Mouse (Mus musculus) right cerebral cortex, postnatal 25 days (tissue): ENCODE results near the gene Snx13.

Experiments
- DNase-seq: peaks from one replicate; pipeline ENCODE4 v3.0.0; 2022

The Snx13 gene

DNA sequence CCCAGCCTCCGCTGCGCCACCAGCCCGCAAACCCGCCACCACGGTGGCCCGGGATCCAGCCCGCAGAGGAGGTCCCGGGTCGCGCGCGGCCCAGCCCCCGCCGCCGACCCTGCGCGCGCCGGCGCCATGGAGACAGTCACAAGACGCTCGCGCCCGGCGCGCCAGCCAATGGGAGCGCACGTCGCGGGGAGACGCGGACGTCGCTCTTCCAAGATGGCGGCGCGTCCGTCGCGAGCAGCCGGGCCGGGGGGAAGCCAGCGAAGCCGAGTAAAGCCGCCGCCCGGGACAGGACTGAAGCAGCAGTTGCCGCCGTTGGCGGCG, at the start of gene Snx13:
Gene Snx13, plus strand, starts transcription at position 188 of the 321 bp plus-strand sequence.
- peak; percentile 91 for DNase-seq

DNA sequence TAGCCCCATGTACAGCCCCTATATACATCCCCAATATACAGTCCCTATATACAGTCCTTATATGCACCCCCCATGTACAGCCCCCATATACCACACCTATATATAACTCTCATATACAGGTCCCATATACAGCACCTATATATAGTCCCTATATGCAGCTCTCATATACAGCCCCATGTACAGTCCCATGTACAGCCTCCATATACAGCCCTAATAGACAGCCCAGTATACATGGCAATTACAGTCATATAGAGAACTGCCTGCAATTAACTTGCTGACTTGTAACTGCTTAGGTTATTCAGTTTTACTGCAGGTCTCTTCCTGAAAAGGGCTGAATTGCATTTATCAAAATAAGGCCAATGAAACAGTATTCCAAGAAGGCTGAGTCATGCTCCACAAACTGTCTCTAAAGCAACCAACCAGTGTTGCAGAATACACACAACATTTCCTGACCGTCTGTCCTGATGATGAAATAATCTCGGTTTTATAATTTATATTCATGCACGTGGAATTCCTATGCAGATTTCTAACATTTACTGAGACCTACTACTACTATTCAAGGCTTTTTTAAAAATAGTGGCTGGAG, 49.3 kb upstream of the Snx13 start:
- DNase-seq = no peak

DNA sequence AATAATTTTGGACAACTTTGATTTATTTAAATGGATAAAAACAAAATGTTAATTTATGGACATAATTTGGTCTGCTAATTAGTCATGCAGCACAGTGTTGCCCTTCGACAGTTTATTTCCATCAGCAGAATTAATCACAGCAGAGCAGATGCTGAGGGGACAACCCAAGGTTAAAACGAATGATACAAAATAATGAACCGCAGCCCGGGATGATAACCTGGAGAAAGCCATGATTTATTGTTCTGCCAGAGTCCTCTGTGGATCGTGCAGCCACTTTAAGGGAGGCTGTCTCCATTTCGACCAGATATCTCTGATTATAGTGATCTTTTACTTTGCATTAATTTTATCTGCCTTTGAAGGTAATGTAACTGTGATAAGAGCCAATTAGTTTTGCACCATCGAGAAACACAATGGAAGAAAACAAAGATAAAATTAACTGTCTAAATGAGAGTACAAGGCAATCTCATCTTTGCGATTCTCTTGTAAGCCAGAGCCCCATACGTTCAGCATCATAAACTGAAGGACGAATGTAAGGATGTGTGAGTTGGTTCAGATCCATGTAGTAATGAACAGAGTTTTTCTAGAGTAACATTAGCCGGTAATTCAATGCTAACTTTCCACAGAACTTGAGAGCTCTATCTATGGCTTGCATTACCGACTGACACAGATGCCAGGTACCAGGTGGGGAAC, 48.1 kb upstream of the Snx13 start:
- DNase-seq = no peak

DNA sequence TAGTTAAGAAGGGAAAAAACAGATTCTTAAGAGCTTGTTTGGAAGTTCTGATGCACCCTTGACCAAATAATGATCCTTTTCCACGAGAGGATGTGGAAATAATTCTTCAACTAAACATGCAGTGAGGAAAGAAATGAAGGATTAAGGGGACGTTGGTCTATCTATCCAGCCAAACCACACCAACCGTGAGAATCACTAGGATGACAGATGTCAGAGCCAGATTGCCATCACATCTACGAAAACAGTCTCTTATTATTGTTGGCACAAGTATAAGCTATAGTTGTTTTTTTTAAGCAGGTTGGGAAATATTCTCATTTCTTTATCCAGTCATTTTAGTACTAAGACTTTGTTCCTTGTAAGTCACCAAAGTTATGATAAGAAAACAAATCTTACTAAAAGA, 46.7 kb upstream of the Snx13 start:
- no peak for DNase-seq

DNA sequence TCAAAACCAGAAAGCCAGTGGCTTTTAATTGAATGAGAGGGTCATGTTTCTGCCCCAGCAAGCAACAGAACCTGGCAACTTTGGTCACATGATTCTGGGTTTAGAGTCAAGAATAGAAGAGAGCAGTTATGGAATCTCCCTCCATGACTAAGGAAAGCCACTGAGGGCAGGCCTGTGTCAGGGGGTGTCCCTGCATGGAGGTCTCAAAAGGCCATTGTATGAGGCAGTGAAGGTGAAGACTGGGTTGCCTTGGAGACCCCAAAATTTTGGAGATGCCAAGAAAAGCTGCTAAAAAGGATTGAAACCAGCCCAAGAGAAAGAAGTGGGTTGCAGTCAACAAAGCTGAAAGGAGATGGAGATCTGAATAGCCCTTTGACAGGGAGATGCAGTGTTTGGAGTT, 41.2 kb upstream of the Snx13 start:
- no peak for DNase-seq

DNA sequence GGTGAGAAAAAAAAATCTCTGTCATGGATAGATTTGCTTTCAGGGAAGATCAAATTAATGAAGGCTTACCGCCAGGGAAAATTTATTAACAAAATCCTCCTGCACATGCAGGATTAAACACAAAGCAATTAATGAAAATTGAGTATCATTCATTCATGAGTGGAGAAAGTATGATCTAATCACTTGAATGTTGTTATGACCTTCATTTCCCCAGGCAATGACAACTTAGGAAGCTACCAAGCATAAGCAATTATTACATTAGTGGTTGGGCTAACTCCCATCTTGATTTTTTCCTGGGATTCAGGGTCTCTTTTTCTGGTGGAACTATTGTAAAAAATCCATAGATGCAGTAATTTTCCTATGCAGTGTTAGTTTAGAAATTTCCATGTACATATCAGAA, 39.1 kb upstream of the Snx13 start:
- DNase-seq = no peak

DNA sequence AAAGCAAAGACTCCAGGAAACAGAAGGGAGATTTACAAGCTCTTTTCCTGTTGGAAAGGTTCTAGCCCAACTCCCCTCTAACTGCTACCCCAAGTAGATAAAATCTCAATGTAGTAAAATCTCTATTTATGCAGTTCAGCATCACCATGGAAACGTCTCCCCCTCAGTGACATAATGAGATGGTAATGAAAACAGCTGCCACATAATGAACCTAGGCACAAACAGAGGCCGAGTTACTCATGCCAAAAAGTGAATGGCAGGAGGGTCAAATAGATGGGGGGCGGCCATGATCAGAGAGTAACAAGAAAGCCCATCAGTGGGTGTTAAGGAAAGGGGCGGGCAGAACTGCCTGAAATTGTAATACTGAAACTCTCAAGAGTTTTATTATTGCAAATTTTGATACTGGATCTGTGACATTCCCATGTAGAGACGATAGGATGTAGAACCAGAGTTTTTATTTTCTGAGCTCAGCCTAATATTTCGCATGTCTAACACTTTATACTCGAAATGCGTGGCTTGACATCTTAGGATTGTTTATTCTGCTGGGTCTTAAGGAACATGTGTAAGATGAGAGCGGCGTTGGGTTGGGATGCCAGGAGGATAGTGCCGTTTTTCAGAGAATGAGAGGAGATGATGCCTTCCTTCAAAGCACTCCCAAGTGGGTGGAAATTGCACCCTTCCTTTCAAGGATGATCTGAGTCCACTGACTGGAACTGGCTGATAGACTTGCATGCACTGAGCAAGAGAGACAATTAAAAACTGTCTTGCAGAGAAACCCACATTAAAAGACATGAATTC, 38.4 kb upstream of the Snx13 start:
- peak; percentile 10 for DNase-seq

DNA sequence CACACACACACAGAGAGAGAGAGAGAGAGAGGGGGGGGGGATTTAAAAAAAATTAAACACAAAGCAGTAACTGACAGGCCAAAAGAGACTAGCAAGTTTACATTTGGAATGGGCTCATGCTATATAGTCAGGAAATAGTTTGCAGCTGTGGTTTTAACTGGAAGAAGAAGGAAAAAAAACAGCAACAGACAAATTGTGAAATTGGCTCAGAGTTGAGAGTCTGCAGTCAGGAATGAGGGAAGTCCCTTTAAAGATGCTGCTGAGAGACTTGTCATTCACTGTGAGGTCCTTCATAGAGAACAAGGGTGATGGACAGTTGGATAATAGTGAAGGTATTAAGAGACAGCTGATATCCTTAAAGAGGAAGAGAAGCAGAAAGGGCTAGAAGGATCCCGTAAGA, 35.5 kb upstream of the Snx13 start:
- no peak for DNase-seq

DNA sequence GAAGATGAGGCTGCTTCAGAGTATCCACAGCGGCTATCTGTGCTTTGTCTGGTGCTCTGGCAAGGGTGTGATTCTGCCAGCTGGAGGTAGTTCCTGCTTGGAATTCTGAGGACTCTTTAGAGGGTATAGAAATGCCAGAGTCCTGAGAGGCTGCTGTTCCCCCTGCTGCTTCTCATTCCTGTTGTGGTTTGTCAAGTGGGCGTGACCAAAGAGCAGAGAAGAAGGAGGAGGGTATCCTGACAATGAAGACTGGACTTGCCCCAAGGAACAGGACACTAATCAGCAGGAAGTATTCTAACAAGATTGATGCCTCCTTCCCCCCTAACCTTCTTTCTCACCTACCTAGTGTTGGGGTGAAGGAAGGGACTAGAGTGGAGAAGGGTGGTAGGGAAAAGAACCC, 33.0 kb upstream of the Snx13 start:
- DNase-seq = no peak

DNA sequence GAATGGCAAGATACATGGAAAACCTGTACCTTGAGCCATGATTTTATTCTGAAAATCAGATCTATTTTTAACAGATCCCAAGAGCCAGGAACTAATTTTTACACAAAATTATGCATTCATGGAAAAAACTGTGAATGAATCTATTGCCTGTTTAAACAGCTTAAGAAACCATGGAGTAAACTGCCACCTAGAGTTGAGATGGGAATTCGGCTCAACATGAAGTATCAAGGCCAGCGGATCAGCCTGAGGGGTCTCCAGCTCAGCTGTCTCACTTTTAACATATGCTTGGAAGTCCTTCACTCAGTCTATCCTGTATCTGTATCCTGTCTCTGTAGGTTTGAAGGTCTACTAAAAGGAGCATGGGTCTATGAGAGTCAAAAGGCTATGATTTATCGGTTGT, 30.9 kb upstream of the Snx13 start:
- no peak for DNase-seq

DNA sequence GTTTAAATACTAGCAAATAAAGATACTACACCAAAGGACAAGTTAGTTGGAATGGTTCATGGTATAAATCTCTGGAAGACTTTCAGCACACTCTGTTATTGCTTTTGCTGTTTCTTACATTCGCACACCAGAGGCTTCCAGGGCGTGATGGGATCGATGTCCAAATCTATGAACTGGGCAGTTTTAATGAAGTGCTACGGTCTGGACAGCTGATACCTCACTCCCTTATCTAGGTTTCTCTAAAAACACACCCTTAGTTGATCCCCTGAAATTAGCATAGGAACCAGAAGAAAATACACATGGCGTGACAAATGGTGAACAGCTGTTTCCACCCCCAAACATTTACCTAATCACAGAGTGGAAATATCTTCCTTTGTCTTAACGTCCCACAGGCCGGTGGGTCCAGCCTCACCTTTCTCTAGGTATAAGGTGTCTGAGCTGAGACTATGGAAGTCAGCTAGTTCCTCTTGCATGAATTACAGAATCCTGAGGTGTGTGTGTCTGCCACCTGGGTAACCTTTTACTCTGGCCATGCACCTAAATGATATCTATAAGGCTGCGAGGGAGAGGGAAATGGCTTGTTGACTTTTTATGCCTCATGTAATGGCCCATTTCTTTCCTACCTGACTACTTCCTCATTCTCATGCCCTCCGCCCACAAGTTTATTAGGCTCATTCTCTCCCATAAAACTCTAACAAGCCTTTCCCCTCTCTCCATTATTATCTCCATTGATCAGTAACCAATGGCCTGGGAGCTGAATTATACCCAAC, 30.3 kb upstream of the Snx13 start:
- DNase-seq = no peak

DNA sequence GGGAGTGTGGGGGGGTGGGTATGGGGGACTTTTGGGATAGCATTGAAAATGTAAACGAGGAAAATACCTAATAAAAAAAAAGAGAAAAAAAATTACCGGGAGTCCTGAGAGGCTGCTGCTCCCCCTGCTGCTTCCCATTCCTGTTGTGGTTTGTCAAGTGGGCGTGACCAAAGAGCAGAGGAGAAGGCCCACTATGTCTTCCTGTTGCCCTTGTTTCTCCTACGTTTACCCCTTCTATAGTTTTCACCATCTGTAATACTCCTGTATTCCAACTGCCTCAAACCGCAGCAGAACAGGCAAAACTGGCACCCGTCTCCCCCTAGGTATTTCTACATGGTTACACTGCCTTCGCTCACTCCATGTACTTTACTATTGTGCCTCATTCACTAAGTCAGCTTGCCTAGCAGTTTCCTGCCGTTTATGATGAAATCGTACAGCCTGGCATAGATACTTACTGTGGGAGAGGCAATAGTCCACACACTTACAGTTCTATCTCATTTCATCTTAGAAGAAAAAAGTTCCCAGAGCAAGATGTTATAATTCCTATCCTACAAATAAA, 28.2 kb upstream of the Snx13 start:
- no peak for DNase-seq

DNA sequence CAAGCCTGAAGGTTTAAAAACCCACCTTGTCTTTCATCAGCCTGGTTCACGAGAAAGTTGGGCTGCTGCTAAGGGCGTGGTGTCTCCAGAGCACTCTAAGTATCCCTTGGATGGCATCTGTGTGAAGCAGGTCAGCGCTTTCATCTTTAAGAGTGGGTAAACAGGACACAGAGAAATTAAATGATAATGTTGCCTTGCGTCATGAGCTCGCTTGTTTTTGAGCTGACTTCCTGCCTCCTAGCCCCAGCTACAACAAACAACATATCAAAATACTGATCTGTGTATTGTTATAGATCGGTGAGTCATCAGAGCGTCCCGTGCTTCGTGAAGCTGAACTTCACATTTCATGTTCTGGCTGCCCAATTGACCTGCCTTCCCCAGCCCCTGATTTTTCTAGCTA, 25.7 kb upstream of the Snx13 start:
- DNase-seq = no peak

DNA sequence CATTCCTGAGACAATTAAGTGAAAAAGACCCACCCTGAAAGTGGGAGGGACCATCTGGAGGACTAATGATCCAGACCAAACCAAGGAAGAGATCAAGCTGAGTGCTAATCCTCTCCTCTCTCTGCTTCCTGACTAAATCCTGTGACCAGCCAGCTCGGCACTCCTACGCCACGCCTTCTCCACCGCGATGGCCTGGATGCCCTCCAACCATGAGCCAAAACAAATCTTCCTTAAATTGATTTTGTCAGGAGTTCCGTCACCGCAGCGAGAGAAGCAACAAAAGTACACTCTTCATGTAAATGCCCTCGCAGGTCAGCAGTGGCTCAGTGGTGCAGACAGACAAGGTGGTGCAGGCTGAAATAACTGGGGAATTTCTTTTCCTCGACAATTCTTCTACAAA, 24.9 kb upstream of the Snx13 start:
- DNase-seq = no peak

DNA sequence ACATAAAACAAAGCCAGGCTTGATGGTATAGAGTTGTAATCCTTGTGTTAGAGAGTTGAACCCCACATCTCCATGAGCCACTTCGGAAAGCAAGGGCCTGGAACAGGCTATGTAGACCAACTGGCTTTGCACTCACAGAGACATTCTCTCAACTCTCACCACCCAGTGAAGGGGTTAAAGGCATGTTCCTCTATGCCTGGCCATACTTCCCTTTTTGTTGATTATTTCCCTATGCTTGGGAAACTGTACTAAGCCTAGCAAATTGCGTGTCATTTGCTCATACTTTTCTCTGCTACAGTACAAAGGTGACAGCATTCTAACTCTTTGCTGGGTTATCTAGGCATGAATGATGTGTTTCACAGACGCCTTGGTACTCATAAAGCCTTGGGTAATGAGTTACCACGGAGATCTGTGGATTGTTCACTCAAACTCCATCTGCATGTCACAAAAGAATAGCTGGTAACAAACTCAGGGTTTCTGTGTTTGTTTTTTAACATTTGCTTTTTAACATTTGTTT, 21.0 kb upstream of the Snx13 start:
- no peak for DNase-seq

DNA sequence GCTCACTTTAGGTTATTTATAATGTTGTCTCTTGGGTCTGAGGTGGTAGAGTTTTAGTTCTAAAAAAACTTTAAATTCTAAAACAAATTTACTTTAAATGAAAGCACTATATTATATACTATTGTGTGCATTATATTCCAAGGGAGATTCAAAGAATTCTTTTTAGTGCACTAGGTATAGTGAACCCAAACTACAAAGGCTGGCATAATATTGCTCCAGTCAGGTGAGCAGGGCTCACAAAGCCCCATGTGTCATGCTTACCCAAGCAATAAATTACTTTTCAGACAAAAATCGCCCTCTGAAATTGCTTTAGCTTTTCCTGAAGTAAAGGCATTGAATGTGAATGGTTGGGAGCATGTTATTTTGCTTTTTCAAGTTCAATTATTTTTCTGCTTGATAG, 19.5 kb upstream of the Snx13 start:
- no peak for DNase-seq

DNA sequence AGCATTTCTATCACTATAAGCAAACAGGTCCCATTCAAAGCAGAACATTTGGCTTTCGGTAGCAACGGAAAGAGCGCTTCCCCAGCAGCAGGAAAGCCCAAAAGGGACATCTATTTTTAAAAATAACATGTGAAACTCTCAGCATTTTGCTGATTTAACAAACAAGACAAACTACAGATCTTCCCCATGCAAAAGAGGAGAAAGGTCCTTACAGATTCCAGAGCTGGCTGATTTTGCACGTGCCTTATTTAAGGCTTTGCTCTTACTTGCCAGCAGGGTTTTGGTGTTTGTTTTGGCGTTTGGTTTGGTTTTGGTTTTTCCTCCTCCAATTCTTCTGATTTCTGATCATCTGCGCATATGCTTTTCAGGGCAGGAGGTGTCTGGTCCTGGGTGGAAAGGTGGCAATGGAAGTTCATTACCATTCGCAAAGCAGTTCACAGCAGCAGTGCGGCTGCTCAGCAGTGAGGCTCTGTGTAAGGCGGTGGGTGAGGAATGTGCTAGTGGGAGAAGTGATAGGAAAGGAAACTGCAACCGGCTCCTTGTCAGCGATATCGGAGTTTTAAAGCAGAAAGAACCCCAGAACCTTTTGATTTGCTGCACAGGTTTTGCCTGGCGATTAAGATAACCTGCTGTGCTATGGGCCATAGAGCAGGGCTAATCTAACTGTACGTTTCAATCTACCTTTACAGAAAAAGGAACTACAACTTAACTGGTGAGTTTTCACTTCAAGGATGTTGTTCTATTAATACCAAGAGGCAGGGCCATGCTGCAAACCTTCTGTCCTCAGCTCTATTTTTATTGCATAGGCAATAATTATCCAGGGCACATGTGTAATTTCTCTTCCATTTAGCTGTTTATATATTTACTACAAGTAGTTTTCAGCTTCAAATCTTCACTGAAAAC, 8.1 kb upstream of the Snx13 start:
- peak; percentile 55 for DNase-seq

DNA sequence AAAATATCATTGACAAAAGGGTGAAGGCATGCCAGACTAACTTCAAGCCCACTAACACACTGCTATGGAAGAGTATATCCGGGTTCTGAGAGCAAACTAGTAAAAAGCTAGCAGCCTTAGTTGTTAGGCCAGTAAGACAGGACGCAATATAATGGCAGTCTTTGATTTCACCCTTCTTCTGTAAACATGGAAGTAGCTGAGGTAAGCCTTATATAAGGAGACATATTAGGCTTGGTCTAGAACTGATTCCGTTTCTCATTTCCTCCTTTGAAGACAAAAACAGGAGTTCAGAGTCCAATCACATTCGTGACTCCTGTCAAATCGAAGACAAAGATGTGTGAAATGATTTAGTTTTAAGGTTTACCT, 7.4 kb upstream of the Snx13 start:
- DNase-seq = no peak

DNA sequence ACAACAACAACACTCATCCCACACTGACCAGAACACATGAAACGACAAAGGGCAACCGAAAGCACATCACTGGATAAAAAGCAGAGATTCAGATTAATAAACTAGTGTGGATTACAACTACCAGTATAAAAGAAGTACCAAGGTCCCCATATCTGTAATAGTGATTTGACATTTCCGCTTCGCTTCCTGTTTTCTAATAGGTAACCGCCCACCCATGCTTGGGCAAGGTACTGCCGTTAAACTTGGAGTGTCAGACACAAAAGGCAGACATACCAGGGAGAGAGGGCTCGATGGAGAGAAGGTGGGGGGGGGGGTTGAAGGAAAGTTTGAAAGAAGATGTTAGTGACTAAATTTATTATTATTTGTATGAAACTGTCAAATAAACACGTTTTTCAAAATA, 5.0 kb upstream of the Snx13 start:
- no peak for DNase-seq

DNA sequence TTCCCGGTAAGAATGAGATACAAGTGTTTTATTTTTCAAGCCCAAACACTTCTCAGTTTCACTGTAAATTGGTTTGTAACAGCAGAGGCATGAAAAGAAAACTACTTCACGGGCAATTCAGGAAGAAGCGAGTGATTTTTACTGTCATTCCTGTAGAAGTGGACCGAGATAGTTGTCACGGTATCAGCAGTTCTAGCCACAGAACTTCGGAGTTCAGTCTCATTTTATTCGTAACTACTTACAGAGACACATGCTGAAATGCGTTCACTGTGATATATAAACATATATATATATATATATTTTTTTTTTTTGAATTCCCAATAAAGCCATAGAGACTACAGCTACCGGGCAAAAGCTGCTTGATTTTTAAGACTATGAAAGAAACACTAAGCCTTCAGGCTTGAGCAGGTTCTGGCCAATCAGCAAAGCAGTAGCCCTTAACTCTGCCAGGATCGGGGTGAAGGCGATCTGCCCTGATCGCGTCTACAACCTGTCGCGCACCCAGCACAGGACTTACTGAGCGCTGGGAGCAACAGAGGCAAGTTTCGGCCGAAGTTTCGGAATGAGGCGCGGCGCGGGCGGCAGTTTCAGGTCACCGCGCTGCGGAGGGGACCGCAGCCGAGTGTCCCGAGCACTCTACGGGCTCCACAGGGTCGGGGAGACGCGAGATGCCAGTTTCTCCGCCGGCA, 532 bp upstream of the Snx13 start:
- no peak for DNase-seq
